Mouse (Mus musculus) MN1 (cell line): ENCODE measurements around the gene Krtap12-1.
"Not testable (repeated sequence)": the region's sequence is repeated elsewhere in the genome, so short reads cannot be mapped to it uniquely, and the experiment has no call there.

ENCODE experiments used
- DNase-seq: peaks from one replicate; pipeline ENCODE4 v3.0.0-alpha.2; 2016; ENCODE audit warnings: low spot score

The Krtap12-1 gene

DNA sequence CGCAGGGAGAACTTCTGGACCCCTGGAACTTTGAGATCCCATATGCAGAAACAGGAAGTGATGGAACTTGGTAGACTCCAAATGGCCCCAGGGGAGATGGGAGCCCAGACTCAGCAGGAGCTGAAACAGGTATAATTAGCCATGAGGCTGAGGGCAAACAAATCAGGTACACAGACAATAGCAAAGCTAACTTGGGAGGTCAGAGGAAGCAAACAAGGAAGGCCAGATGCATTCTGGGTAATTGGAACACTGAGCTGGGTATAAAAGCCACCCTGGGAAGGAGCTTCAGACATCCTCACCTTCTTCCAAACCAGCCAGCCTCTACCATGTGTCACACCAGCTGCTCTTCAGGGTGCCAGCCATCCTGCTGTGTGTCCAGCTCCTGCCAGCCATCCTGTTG lies at the start of gene Krtap12-1:
Gene Krtap12-1 (plus strand): TSS at position 301 of the 400 bp plus-strand sequence.
- not testable (repeated sequence) for DNase-seq

DNA sequence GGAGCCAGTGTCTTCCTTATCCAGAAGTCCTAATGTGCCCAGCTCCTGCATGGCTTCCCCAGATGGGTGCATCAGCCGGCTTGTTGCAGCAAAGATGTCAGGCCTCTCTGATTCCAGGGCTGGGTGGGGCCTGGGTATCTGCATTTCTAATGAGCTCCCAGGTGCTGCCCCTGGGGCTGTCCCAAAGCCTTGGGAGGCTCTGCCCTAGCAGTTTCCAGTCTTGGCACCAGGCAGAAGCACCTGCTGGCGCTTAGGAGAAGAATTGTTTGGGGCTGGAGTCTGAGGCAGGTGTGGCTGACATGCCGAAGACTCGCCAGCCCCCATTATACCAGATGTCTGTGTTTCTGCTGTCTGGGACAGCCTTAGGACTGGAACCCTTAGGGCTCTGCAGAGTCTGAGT lies 49.7 kb upstream of the Krtap12-1 start:
- no peak for DNase-seq

DNA sequence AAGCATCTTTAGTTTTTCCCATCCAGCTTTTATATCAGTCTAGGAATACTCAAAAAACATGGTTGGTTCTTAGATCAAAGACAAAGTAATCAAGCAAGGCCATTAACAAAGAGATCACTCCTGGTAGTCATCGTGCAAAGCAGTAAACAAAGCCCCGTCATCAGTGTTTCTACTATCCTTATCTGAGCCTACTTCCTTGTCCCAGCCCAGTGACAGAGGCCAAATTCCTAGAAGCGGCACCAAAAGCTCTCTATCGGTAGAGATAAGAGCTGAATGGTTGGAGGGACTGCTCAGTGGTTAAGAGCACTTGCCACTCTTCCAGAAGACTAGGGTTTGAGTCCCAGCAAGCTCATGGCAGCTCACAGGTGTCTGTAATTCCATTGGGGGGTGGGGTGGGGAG lies 48.9 kb upstream of the Krtap12-1 start:
- no peak for DNase-seq

DNA sequence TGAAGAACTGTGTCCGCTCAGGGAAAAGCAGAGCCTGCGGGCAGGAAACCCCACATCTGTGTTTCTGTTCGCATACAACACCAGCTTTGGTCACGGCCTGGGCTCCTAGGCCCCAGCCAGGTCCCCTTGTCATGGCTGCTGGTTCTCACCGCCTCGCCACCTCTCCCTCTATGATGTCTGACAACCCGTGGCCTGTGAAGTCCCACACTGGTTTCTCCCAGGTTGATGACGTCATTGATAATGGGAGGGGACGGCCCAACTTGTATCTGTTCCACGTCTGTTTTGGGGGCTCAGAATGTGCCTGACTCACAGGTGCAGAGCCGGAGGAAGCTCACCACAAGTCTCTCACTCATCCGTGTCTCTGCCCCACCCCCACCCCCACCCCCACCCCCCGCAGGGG lies 46.6 kb upstream of the Krtap12-1 start:
- no peak for DNase-seq

DNA sequence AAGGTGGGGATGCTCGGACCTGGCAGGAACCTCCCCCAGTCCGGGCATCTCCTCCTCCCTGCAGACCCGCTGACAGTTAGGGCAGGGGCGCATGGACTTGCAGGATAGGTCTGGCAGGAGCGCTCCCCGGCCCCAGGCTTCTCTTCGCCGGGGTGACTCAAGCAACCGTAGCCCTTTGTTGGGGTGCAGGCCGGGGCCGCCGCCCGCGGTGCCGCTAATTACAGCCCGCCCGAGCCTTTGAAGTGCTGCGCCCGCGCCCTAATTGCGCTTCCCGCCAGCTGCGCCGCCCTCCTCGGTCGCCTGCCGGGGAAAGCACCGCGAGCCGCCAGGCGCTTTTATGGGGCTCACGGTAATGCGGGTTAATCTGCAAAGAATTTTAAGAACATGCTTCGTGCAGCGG lies 42.8 kb upstream of the Krtap12-1 start:
- no peak for DNase-seq

DNA sequence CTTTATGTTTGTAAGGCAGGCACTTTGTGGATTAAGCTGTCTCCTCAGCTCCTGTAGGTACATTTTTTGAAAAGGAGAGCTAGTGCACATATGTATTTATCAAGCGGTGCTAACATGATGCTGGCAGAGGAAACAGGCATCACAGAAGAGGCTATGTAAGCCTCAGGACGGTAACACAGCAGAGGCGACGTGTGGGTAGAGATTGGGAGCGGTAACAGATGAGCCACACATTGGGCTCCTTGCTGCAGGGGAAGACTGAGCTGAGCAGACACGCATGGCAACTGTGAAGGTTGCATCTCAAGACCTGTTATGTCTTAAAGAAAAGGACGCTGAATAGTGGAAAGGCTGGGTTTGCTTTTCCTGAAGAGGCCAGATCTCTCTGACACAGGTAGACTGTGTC lies 37.4 kb upstream of the Krtap12-1 start:
- no peak for DNase-seq

DNA sequence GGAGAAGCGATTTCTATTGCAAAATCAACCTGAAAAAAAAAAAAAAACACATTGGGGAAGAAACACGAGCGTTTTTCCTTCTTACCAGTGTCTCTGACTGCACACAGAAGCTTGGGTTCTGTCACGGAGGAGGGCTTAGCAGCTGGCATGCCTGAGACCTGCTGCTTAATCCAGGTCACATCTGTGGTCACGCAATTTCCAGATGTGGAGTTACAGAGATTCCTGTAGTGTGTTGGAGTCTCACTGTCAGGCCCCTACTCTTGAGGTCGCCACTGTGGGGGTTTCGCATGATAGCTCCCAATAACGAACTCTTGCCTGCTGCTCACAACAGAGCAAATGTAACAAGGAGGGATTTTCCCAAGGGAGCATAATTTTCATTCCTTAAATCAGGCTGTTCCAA lies 36.2 kb upstream of the Krtap12-1 start:
- DNase-seq: no peak

DNA sequence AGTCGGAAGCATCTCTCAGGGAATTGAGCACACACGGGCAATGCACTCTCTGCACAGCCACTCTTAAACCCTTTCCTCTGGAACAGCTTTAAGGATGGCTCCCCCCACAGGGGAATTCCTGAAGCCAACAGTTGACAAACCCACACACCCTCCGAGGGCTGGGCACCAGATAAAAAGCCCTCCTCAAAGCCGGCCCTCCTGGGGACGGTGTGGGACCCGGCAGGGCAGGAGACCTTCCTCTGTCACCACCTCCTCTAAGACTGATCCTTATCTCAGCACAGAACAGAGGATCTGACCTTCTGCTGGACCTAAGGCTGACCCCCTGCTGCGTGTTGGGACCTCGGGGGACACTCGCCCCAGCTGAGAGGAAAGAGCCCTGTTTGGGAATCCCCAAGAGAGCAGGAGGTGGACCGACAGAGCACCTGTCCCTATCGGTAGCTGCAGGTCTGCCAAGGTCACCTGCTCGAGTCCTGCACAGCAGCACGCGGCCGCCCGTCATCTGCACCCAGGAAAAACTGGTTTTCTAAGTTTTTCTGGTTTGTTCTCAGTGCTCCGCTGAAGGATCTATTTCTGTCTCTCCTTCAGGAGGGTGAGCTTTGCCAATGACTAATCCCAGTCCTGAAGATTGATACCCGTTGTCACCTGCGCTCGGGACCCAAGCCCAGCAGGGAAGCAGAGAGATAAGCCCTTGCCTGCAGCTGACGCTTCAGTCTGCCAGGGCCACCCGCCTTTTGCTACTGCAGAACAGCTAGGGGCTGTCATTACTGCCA lies 34.3 kb upstream of the Krtap12-1 start, which contains the start of gene Tspear:
Gene Tspear (plus strand): TSS at position 675 of the 770 bp plus-strand sequence.
- no peak for DNase-seq

DNA sequence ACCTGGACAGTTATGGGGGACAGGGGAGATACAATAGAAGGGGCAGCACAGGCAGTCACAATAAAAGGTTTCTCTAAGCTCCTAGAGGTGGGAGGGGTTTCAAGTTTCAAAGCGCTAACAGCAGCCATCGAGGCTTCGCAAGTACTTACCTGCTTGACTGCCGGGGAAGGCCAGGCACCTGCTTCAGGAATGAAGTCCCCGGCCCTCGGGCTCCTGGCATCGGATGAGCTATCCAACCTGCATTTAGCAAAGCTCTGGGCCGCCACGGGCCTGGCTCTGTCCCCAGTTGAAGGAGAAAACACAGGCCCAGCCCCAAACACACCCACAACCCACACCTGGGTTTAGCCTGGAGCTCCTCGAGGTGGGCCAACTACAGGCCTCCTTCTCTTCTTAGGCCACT lies 33.4 kb upstream of the Krtap12-1 start:
- no peak for DNase-seq

DNA sequence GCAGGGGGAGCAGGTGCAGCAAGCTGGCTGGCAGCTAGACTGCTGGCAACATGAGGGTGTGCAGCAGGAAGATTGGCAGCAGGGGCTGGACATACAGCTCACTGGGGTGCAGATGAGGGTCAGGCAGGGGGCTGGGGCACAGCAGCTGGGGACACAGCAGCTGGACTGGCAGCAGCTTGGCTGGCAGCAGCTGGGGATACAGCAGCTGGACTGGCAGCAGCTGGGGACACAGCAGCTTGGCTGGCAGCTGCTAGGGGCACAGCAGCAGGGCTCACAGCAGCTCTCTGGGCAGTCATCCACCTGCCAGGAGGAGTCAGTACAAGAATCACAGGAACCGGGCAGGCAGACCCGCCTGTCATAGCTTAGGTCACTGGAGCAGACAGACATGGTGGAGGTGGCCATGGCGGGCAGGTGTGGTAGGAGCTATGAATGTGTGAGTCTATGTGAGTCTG lies 30.0 kb upstream of the Krtap12-1 start, which contains the start of gene Gm19402:
Gene Gm19402 (minus strand): TSS at position 402 of the 452 bp plus-strand sequence.
- not testable (repeated sequence) for DNase-seq

DNA sequence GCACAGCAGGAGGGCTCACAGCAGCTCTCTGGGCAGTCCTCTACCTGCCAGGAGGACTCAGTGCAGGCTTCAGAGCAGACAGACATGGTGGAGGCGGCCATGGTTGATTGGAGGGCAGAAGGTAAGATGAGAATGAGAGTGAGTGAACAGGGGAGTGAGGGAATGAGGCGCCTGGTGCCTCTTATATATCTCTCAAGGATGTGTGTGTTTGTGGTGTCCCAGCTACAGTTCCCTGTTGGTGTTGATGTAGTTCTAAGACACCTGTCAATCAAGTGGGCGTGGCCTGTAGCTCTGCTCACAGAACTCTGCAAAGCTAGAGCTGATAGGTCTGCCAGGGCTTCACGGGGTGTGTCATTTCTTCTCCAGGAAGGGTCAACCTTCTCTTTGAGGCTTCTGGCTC lies 23.3 kb upstream of the Krtap12-1 start, which contains the start of gene Gm9508:
Gene Gm9508 (minus strand): TSS at position 101 of the 400 bp plus-strand sequence.
- DNase-seq: no peak

DNA sequence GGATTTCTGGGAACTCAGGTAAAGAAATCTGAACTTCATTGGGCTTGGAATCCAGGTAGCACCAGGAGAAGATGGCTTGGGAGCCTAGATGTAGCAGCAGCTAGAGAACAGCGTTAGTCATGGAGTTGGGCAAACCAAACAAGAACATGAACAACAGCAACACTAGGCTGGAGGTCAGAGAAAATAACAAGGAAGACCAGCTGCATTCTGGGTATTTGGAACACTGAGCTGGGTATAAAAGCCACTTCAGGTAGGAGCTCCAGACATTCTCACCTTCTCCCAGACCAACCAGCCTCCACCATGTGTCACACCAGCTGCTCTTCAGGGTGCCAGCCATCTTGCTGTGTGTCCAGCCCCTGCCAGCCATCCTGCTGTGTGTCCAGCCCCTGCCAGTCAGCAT lies 14.1 kb upstream of the Krtap12-1 start, which contains the start of gene Gm10272:
Gene Gm10272 (plus strand): TSS at position 301 of the 400 bp plus-strand sequence.
- DNase-seq: no peak

DNA sequence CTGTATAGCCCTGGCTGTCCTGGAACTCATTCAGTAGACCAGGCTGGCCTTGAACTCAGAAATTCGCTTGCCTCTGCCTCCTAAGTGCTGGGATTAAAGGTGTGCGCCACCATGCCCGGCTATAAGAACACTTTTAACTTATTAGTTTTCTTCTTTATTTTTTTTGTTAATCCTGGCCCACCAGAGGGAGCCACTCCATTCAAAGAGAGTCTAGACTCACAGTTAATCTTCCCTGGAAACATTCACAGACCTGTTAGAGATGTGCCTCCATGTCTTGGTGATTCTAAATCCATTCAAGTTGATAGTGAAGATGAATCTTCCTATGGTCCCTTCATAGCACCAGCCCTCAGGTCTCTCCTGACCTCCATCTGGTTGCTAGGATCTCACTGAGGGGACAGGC lies 10.6 kb upstream of the Krtap12-1 start:
- no peak for DNase-seq

DNA sequence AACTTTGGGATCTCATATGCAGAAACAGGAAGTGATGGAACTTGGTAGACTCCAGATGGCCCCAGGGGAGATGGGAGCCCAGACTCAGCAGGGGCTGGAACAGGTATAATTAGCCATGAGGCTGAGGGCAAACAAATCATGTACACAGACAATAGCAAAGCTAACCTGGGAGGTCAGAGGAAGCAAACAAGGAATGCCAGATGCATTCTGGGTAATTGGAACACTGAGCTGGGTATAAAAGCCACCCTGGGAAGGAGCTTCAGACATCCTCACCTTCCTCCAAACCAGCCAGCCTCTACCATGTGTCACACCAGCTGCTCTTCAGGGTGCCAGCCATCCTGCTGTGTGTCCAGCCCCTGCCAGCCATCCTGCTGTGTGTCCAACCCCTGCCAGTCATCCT lies 9.2 kb upstream of the Krtap12-1 start, which contains the start of gene Gm10024:
Gene Gm10024 (plus strand): TSS at position 301 of the 400 bp plus-strand sequence.
- not testable (repeated sequence) for DNase-seq

DNA sequence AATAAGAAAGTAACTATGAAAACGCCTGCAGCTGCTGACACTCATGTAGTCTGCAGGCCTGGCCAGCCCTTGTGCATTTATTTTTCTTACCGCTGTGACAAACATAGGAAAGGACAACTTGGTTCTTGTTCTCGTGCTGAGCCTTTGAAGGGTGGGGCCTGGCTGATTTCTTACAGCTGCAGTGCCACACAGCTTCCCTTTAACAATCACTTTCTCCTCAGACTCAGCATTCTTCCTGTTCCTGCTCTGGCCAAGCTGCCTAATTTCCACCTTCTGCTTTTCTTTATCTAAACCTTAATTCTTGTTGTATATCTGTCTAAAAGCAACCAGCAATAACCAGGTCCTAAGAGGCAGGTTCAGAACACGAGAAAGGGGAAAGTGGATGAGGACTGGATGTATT lies 6.7 kb upstream of the Krtap12-1 start:
- DNase-seq: no peak

DNA sequence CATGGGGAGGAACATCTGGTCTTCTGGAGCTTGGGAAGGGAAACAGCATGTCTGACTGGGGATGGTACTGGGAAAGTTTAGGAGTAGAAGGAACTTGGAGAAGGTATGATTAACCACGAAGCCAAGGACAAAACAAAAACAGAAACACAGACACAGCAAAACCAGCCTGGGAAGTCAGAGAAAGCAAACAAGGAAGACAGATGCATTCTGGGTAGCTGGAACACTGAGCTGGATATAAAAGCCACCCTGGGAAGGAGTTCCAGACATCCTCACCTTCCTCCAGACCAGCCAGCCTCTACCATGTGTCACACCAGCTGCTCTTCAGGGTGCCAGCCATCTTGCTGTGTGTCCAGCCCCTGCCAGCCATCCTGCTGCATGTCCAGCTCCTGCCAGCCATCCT lies 4.9 kb upstream of the Krtap12-1 start, which contains the start of gene Gm10142:
Gene Gm10142 (plus strand): TSS at position 301 of the 400 bp plus-strand sequence.
- no peak for DNase-seq

DNA sequence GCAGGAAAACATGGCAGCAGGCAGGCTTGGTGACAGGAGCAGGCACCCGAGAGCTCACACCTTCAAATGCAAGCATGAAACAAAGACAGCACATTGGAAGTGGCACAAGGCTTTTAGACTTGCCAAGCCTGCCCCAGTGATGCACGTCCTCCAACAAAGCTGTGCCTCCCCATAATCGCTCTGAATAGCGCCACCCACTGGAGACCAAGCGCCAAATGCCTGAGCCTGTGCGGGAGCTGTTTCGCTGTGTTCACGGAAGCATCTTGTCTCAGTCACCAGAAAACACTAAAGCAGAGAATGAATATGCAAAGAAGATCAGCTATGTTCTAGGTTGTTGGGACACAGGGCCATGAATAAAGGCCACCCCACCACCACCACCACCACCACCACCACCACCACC lies 4.5 kb downstream of the Krtap12-1 start:
- no peak for DNase-seq

DNA sequence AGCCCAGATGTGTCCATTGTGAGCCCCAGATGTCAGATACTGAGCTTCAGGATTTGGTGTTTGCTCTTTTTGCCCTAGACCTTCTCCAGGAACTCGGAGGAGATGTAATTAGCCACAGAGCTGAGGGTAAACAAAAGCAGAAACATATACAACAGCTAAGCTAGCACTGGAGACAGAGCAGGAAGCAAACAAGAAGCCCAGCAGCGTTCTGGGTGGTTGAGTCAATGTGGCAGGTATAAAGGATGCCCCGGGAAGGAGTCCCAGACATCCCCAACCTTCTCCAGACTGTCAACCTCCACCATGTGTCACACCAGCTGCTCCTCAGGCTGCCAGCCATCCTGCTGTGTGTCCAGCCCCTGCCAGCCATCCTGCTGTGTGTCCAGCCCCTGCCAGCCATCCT lies 5.8 kb downstream of the Krtap12-1 start, which contains the start of gene Gm10100:
Gene Gm10100 (plus strand): TSS at position 301 of the 400 bp plus-strand sequence.
- no peak for DNase-seq

DNA sequence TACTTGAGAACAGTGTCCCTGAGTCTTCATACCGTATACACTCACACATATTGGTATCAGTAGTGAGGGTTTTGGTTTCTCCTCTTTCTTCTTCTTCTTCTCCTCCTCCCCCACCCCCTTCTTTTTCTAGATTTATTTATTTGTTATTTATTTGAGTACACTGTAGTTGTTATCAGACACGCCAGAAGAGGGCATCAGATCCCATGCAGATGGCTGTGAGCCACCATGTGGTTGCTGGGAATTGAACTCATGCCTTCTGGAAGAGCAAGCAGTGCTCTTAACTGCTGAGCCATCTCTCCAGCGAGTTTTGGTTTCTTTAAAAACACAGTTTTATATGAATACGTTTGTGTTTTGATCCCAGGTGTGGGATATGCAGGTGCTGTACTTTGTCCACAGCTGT lies 7.9 kb downstream of the Krtap12-1 start:
- no peak for DNase-seq

DNA sequence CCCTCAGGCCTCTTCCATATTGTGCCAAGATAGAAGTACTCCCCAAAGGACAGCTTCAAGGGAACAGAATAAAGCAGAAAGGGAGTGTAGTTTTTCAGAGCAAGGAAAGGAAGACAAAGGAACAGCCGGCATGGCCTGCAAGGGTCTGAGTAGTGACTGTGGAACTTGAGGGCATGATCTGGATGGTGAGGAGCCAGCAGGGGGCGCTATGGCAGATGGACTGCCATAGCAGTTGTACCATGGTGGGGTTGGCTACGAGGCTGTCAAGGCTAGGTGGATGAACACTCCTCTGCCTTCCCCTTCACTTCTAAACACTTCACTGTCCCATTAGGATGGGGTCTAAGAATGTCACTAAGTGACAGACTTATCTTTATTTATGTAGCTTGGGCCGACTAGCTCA lies 8.8 kb downstream of the Krtap12-1 start:
- no peak for DNase-seq

DNA sequence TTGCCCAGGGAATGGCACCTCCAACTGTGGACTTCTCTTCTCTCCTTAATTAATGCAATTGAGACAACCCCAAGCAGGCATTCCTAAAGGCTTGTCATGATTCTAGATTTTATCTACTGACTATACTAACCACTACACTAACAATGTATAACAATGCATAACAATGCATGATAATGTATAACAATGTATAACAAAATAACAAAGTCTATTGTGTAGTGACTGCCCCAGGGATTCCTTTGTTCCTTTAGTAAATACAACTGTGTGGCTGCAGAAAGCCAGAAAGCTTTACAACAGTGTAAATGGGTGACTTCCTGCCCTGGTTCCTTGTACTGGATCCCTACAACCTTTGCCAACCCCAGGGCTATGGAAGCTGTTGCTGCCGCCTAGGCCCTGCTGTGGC lies 15.5 kb downstream of the Krtap12-1 start:
- no peak for DNase-seq

DNA sequence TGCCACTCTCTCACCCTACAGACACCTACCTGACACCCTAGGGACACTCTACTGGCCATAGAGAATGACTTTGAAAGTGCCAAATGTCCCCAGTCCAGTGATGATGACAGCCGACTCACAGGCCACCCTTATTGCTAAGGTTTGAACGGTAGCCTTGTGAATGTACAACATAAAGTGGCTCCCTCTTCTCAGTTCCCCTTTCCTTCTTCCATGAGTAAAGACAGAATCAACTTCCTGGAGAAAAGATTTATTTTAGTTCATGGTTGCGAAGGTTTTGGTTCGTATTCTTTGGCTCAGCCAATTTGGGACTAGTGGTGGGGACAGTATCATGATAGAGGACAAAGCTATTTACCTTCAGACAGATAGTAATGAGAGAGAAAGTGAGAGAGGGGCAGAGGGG lies 18.5 kb downstream of the Krtap12-1 start:
- DNase-seq: no peak

DNA sequence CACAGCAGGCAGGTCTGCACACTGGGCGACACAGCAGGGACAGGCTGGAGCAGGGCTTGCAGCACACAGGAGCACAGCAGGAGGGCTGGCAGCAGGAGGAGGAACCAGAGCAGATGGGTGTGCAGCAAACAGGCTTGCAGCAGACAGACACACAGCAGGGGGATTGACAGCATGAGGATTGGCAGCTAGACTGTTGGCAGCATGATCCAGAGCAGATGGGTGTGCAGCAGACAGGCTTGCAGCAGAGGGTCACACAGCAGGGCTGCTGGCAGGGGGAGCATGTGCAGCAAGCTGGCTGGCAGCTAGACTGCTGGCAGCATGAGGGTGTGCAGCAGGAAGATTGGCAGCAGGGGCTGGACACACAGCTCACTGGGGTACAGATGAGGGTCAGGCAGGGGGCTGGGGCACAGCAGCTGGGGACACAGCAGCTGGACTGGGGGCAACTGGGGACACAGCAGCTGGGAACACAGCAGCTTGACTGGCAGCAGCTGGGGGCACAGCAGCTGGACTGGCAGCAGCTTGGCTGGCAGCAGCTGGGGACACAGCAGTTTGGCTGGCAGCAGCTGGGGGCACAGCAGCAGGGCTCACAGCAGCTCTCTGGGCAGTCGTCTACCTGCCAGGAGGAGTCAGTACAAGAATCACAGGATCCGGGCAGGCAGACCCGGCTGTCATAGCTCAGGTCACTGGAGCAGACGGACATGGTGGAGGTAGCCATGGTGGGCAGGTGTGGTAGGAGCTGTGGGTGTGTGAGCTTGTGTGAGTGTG lies 21.7 kb downstream of the Krtap12-1 start, which contains the start of gene Gm18596:
Gene Gm18596 (minus strand): TSS at position 715 of the 765 bp plus-strand sequence.
- not testable (repeated sequence) for DNase-seq
